Mouse (Mus musculus) heart, embryonic 16.5 days (tissue): ENCODE data around the gene Rhebl1. TPM values are rescaled to one million over a fixed set of nuclear protein-coding genes. Genes with fewer than 3 reads are reported as not detected.

Experiments used
- ATAC-seq: fragments of 200-750 bp; cut with Nextera tagmentation; replicated peaks from 2 replicates; pipeline ENCODE4 v1.8.0; 2017; ENCODE audit warnings: moderate number of reproducible peaks; ENCODE audit not compliant: insufficient read depth, low FRiP score; ENCODE audit errors: extremely low read depth
- H3K27ac ChIP-seq: fragments of 300-500 bp; sonication (generic); 2 replicates; pipeline ENCODE4 v1.5.1; 2014; ENCODE audit warnings: mild to moderate bottlenecking, low read length, control low read depth, moderate library complexity
- H3K27me3 ChIP-seq: fragments of 300-500 bp; sonication (generic); 2 replicates; pipeline ENCODE4 v1.6.1; 2014; ENCODE audit warnings: low read length, mixed read lengths; ENCODE audit not compliant: control insufficient read depth, insufficient read depth
- H3K36me3 ChIP-seq: fragments of 300-500 bp; sonication (generic); 2 replicates; pipeline ENCODE4 v1.6.1; 2014; ENCODE audit not compliant: control insufficient read depth, insufficient read depth
- H3K4me1 ChIP-seq: fragments of 300-500 bp; sonication (generic); 2 replicates; pipeline ENCODE4 v1.6.1; 2014; ENCODE audit warnings: low read length, mixed read lengths; ENCODE audit not compliant: control insufficient read depth, insufficient read depth
- H3K4me2 ChIP-seq: fragments of 300-500 bp; sonication (generic); 2 replicates; pipeline ENCODE4 v1.6.1; 2014; ENCODE audit warnings: low read depth, mild to moderate bottlenecking, control low read depth, low read length
- H3K4me3 ChIP-seq: fragments of 300-500 bp; sonication (generic); 2 replicates; pipeline ENCODE4 v1.5.1; 2014; ENCODE audit warnings: mild to moderate bottlenecking, control low read depth, low read length
- H3K9ac ChIP-seq: fragments of 300-500 bp; sonication (generic); 2 replicates; pipeline ENCODE4 v1.6.1; 2014; ENCODE audit warnings: low read length, control low read depth
- H3K9me3 ChIP-seq: fragments of 300-500 bp; sonication (generic); replicated peaks from 2 replicates; pipeline ENCODE4 v1.6.1; 2016; ENCODE audit warnings: low read length; ENCODE audit not compliant: control insufficient read depth
- WGBS: fragments of 180-500 bp; shearing (Covaris S2); extraction: QIAGEN DNeasy Blood & Tissue Kit; methylation state at CpG from one replicate; pipeline ENCODE4 v1.1.7; 2014; 5-methylcytosine and 5-hydroxymethylcytosine counted together
- polyA plus RNA-seq: library from polyadenylated mRNA; unstranded; fragments of >200 nt; fragmentation: Nextera tagmentation; extraction: Ambion mirVana; gene quantifications from 2 replicates; pipeline ENCODE4 v1.2.1, GENCODE M21; 2015

Rhebl1 gene
- polyA plus RNA-seq, 1 experiment from 2014 or later: 7.3 TPM

DNA sequence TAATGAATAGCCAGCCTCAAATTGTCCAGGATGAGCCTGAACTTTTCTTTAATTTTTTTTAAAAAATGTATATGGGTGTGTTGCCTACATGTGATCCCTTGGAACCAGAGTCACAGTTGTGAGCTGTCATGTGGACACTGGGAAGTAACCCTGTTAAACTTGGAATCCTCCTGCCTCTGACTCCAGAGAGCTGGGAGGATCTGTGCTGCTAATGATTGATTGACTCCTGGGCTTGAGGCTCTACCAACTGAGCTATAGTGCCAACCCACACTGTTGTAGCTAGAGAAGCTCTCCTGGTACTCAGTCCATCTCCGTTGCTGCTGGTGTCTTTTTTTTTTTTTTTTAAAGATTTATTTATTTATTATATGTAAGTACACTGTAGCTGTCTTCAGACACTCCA, 10.2 kb downstream of the Rhebl1 start:
- Histone ChIP-seq H3K4me3 (no peak overlapping the region), H3K9me3 (no peaks in the 10 kb centered on the region), H3K4me2 (no peak overlapping the region), H3K4me1 (peaks cover 8% of the 10 kb centered on the region), H3K27ac (no peak overlapping the region), H3K27me3 (no peaks in the 10 kb centered on the region), H3K36me3 (no peaks in the 10 kb centered on the region), H3K9ac (no peak overlapping the region)
- 74% methylated on average over 1 of the region's 1 CpGs for WGBS
- no peak for ATAC-seq

DNA sequence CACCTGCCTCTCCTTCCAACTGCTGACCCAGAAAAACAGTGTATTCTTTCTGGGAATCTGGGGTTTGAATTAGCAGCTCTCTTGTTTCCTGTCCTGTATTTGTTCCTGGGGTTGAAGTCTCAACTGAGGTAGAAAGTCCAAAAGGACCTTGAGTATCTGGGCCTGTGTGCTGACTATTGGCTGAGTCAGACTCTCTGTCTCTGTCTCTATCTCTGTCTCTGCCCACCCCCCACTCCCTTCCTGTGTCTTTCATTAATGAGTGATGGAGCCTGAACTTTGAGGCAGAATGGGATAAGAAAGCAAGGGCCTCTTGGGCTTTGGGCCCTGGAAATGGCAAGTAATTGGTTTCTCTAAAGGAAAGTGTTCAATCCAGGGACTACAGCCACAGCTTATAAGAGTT, 10.7 kb downstream of the Rhebl1 start:
- Histone ChIP-seq H3K4me3 (no peak overlapping the region), H3K9ac (no peak overlapping the region), H3K9me3 (no peaks in the 10 kb centered on the region), H3K4me1 (peaks cover 8% of the 10 kb centered on the region), H3K27ac (no peak overlapping the region), H3K27me3 (no peaks in the 10 kb centered on the region), H3K4me2 (no peak overlapping the region), H3K36me3 (no peaks in the 10 kb centered on the region)
- no peak for ATAC-seq

DNA sequence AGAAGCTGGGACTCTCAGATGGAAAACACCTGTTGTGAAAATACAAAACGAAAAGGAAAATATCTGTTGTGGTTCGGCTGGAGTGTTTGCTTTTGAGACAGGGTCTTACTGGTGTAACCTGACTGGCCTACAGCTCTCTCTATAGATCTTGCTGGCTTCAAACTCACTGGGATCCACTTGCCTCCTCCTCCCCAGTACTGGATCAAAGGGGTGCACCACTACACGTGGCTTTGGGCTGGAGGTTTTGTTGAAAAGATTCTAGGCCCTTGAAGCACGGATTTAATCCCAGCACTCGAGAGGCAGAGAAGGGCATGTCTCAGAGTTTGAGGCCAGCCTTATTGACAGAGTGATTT, 12.7 kb downstream of the Rhebl1 start:
- no peaks in the 10 kb centered on the region for H3K9me3 ChIP-seq
- peak overlapping the region; percentile 71 for H3K4me3 ChIP-seq
- H3K27ac ChIP-seq: peak overlapping the region; percentile 50
- 14% methylated on average over 5 of the region's 5 CpGs for WGBS
- H3K4me2 ChIP-seq: peak overlapping the region; percentile 81
- no peaks in the 10 kb centered on the region; the same call in 1 of the 2 replicates for H3K36me3 ChIP-seq
- H3K9ac ChIP-seq: peak overlapping the region; percentile 47
- no peaks in the 10 kb centered on the region for H3K27me3 ChIP-seq
- peaks cover 8% of the 10 kb centered on the region for H3K4me1 ChIP-seq
- ATAC-seq: 0 out of 2 replicates have a peak, but pooled peaks have one; percentile 3

DNA sequence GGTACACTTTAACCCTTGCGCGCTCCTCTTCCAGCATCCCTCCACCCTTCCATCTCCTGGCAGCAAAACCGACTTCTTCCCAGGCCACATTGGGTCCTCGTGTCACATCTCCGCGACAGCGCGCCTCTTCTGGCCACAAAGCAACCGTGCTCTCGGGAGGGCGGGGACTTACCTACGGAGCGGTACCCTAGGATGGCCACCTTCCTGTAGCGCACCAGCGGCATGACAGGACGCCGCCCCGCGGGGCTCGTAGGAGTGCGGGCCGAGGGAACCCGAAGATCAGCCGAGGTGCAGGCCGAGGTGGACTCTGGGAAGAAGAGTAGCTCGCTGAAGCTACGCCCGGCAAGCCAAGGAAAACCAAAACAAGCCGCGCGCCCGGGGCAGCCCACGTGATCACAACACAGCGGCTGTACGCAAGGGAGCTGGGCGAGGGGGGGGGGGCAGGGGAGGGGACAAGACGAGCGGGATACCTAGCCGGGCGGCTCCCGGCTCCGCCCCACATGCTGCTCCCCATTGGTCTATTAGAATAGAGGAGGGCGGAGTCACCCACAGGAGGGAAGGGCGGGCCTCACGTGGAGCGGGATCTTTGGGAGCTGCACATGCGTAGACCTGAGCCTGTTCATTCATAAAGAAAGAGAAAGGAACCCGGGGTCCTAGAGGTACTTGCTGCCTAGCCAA, 13.2 kb downstream of the Rhebl1 start:
- WGBS: under 1% methylated on average over 47 of the region's 48 CpGs
- Histone ChIP-seq H3K9me3 (no peaks in the 10 kb centered on the region), H3K4me3 (peak overlapping the region; percentile 71), H3K9ac (peak overlapping the region; percentile 73), H3K27me3 (no peaks in the 10 kb centered on the region), H3K36me3 (no peaks in the 10 kb centered on the region; the same call in 1 of the 2 replicates), H3K4me2 (peak overlapping the region; percentile 81), H3K27ac (peak overlapping the region; percentile 50), H3K4me1 (peaks cover 8% of the 10 kb centered on the region)
- ATAC-seq: peak; percentile 99

DNA sequence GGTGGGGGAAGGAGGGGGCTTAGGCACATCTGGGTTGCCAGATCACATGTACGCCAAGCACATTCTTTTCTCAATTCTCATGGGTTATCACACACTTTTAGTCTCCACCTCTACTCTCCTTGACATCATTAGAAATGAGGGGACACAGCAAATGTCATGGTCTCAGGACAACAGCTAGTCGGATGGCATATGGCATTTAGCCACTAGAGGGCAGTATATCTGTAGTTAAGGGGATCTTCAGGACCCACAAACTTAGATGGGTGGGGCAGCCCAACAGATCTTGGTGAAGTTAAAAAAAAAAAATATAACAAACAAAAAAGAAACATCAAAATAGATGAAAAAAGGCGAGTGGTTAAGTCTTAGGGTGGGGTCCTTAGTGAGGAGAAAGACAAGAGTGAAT, 17.0 kb downstream of the Rhebl1 start:
- no peak for ATAC-seq
- Histone ChIP-seq H3K9me3 (no peaks in the 10 kb centered on the region), H3K27ac (no peak overlapping the region), H3K27me3 (no peaks in the 10 kb centered on the region), H3K4me3 (no peak overlapping the region), H3K9ac (no peak overlapping the region), H3K36me3 (no peaks in the 10 kb centered on the region; the same call in 1 of the 2 replicates), H3K4me1 (peaks cover 13% of the 10 kb centered on the region), H3K4me2 (no peak overlapping the region)
- 10% methylated on average over 3 of the region's 3 CpGs for WGBS

DNA sequence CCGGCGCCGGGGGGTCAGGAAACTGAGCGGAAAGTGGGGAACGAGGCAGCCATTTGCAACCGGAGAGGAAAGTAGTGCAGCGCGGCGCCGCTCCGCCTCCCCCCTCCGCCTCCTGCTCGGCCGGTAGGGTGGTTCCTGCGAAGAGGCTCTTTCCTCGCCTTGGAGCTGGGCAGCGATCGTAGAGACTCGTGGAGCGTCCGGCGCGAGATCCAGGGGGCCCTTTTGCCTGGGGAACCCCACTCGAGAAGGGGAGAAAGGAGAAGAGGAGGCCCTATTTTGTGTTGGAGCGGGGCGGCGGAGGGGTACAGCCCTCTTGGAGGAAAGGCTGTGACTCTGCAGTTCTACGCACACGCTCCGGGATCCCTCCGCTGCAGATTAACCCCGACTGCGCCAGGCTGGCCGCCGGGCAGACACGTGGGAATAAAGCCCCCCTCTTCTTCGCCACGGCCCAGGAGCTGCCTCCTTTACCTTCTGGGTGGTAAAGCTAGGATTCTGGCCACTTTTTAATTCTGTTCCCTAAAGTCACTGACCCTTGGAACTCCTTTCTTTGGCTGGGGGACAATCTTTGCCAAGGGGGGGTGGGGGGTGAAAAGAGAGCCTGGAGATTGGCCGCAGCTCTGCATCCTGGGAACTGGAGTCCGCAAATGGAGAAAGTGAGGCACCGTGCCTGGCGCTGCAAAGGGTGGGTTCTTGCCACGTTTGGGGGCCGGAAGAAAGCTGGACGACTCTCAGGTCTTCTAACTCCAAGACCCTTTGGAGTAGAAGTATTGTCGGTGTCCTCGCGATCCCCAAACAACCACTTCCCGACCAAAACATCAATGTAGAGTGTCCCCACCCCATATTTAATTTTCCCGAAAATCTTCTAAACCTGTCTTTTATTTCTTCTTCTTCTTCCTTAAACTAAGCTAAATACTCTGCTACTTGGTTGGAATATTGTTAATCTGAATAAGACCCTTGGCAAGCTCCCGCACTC, 22.1 kb downstream of the Rhebl1 start:
- ATAC-seq: peak; percentile 70
- WGBS: 1% methylated on average over 51 of the region's 51 CpGs

DNA sequence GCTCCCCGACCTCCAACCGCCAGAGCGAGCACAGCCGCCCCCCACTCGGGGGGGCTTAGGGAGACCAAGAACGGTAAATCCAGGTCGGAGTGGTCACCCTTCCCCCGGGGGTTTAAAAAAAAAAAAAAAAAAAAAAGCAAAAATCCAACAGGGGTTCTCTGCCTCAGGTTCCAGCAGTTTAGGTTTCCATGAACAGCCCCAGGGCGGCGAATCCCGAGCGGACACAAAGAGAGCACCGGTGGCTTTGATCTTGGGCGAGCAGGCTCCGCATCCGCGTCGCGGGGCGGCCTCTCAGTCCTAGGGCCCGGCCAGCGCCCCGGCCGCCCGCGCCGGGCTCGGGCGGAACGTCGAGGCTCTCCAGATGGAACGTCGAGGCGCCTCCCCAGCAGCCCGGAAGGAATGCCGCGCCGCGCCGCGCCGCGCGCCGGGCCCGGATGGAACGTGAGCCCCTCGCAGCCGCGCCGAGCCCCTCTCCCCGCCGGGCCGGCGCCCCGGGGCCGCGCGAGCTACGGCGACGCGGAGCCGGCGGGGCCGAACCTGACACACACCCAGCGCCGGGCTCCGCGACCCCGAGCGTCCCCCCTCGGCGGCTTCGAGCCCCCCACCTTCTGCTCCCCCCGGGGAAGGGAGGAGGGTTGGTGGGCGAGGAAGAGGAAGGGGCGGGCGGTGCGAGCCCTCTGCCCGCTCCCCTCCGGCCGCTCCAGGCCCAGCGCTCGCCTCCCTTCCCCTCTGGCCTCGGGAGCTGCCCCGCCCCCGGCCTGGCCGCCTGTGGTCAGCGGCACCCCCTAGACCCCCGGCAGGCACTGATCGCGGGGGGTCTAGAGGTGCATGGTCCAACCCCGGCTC, 23.0 kb downstream of the Rhebl1 start, which contains the start of gene Kmt2d:
TSS of gene Kmt2d (minus strand) at position 135 of the 846 bp plus-strand sequence.
- ATAC-seq: peak; percentile 68
- peak within 1 kb of the TSS; percentile 98 for H3K27ac ChIP-seq
- peaks cover 36% of the 10 kb centered on the region for H3K4me1 ChIP-seq
- peak within 1 kb of the TSS; percentile 89 for H3K4me3 ChIP-seq
- peak within 1 kb of the TSS; percentile 99 for H3K9ac ChIP-seq
- peak within 1 kb of the TSS; percentile 99 for H3K4me2 ChIP-seq
- no peaks in the 10 kb centered on the region for H3K27me3 ChIP-seq
- H3K36me3 ChIP-seq: peaks cover 2% of the 10 kb centered on the region; the same call in 1 of the 2 replicates
- H3K9me3 ChIP-seq: no peaks in the 10 kb centered on the region
- under 1% methylated on average over 80 of the region's 94 CpGs for WGBS

More for the DNA sequence above, 22.1 kb downstream of the Rhebl1 start:
- Histone ChIP-seq H3K27me3 (no peaks in the 10 kb centered on the region), H3K36me3 (no peaks in the 10 kb centered on the region), H3K9ac (peak overlapping the region; percentile 99), H3K4me3 (peak overlapping the region; percentile 89), H3K4me2 (peak overlapping the region; percentile 85), H3K9me3 (no peaks in the 10 kb centered on the region), H3K27ac (peak overlapping the region; percentile 98), H3K4me1 (peaks cover 31% of the 10 kb centered on the region)

DNA sequence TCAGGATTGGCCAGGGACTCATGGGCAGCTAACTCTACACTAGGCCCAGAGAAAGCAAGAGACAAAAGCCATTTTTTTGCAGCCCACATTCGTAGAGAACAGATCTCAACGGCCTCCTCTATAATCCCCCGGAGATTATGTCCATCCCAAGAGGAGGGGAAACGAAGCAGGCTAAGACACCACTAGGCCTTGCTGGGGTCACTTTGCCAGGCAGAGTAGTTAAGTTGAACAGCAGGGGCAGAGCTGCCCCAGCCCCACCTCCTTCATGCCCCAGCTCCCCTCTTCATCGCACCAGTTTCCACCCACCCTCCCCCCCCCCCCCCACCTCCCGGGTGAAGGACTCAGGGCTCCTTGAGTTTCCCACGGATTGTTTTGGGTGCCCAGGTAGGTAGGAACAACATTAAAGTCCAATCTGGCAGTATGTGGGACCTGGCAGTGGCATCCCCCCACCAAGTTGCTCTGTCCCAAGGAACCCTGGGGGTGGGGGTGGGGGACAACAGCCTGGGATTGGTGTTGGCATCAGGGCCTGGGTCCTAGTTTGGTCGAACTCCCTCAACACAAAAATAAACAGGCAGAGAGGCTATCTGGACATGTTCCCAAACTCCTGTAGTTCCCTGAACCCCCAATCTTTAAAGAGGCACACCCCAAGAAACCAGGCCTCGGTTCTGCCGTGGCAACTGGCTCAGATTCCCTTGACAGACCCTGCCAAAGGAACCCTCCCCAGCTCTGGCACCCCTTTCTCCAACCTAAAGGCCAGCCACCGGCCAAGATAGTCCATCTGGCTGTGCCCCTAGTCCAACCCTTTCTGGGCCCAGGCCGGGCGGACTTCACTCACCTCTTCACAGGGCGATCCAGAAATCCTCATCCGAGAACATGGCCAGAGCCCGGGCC, 23.9 kb downstream of the Rhebl1 start:
- under 1% methylated on average over 16 of the region's 16 CpGs for WGBS
- H3K36me3 ChIP-seq: peaks cover 11% of the 10 kb centered on the region
- peak overlapping the region; percentile 98 for H3K27ac ChIP-seq
- H3K4me3 ChIP-seq: peak overlapping the region; percentile 89
- H3K4me2 ChIP-seq: peak overlapping the region; percentile 99
- no peak for ATAC-seq
- H3K27me3 ChIP-seq: no peaks in the 10 kb centered on the region
- H3K9ac ChIP-seq: peak overlapping the region; percentile 99
- H3K9me3 ChIP-seq: no peaks in the 10 kb centered on the region
- H3K4me1 ChIP-seq: peaks cover 36% of the 10 kb centered on the region
